Mouse (Mus musculus): Measurements from ENCODE around the gene Pde11a.

GRCm38 (mm10) chr2:75974131-75974530, 364.4 kb downstream of the Pde11a start:
- TF ChIP-seq CTCF (IDR thresholded peaks at IDR 0.05; ENCODE audit: low read depth, low read length): no peak
- TF ChIP-seq GATA1 (IDR thresholded peaks at IDR 0.05; ENCODE audit: borderline replicate concordance, low read length): no peak
